Mouse (Mus musculus) MEL (cell line): ENCODE results near the gene Usp20. TPM values are rescaled to one million over a fixed set of nuclear protein-coding genes. Genes with fewer than 3 reads are reported as not detected.

ENCODE experiments used
- DNase-seq: peaks from one replicate; pipeline ENCODE4 v3.0.0; 2011; ENCODE audit warnings: low read depth, low spot score
- H3K27ac ChIP-seq: 2 replicates; pipeline ENCODE4 v1.5.1; 2012; ENCODE audit warnings: low read depth, mild to moderate bottlenecking, control low read depth, low read length, moderate library complexity; ENCODE audit not compliant: control insufficient read depth
- H3K27me3 ChIP-seq, 2 experiments: fragments of 150-350 bp in 1 of 2; sonication (generic) in 1 of 2; 2 replicates each; pipeline ENCODE4 v1.6.1; 2012; ENCODE audit warnings: low read length in 2 of 2, mild to moderate bottlenecking in 2 of 2, improper control_type of control experiment in 1 of 2, moderate library complexity in 1 of 2; ENCODE audit not compliant: insufficient read depth in 2 of 2, control insufficient read depth in 1 of 2
- H3K36me3 ChIP-seq, 2 experiments: 2 replicates each; pipeline ENCODE4 v1.6.1; 2012 to 2014; ENCODE audit warnings: low read length in 2 of 2, improper control_type of control experiment in 1 of 2, inconsistent platforms in 1 of 2, mild to moderate bottlenecking in 1 of 2; ENCODE audit not compliant: insufficient read depth in 2 of 2, control insufficient read depth in 1 of 2
- H3K4me1 ChIP-seq, 2 experiments: fragments of 150-350 bp in 1 of 2; sonication (generic) in 1 of 2; 2 replicates each; pipeline ENCODE4 v1.6.1; 2012; ENCODE audit warnings: low read length in 2 of 2, improper control_type of control experiment in 1 of 2, mild to moderate bottlenecking in 1 of 2; ENCODE audit not compliant: insufficient read depth in 2 of 2, control insufficient read depth in 1 of 2
- H3K4me3 ChIP-seq, 2 experiments: fragments of 150-350 bp in 1 of 2; sonication (generic) in 1 of 2; 2 replicates each; pipeline ENCODE4 v1.5.1; 2012; ENCODE audit warnings: low read depth in 2 of 2, low read length in 2 of 2, mild to moderate bottlenecking in 2 of 2, moderate library complexity in 2 of 2, control low read depth in 1 of 2, improper control_type of control experiment in 1 of 2; ENCODE audit not compliant: control insufficient read depth in 1 of 2, insufficient read depth in 1 of 2
- H3K79me2 ChIP-seq: 2 replicates; pipeline ENCODE4 v1.6.1; 2012; ENCODE audit warnings: mild to moderate bottlenecking, low read length, moderate library complexity; ENCODE audit not compliant: control insufficient read depth, poor library complexity, insufficient read depth
- H3K9ac ChIP-seq: 2 replicates; pipeline ENCODE4 v1.6.1; 2012; ENCODE audit warnings: low read depth, mild to moderate bottlenecking, control low read depth, low read length, moderate library complexity; ENCODE audit not compliant: control insufficient read depth, poor library complexity, severe bottlenecking
- H3K9me3 ChIP-seq: fragments of 150-350 bp; sonication (generic); replicated peaks from 2 replicates; pipeline ENCODE4 v1.6.1; 2012; ENCODE audit warnings: mild to moderate bottlenecking, low read length, improper control_type of control experiment, moderate library complexity; ENCODE audit not compliant: insufficient read depth
- CHD1 ChIP-seq: IDR thresholded peaks from 2 replicates; pipeline ENCODE4 v1.6.1; 2012; ENCODE audit warnings: low read depth, mild to moderate bottlenecking, inconsistent platforms, low read length, improper control_type of control experiment
- CHD2 ChIP-seq: IDR thresholded peaks from 2 replicates; pipeline ENCODE4 v1.6.1; 2011; ENCODE audit warnings: low read length, improper control_type of control experiment
- ELF1 ChIP-seq: IDR thresholded peaks from 2 replicates; pipeline ENCODE4 v1.6.1; 2014; ENCODE audit warnings: low read depth, mild to moderate bottlenecking, inconsistent platforms, low read length, improper control_type of control experiment, moderate library complexity
- EP300 ChIP-seq, 2 experiments: IDR thresholded peaks; 2 replicates each; pipeline ENCODE4 v1.6.1; 2011; ENCODE audit warnings: improper control_type of control experiment in 2 of 2, low read length in 2 of 2, low read depth in 1 of 2, mild to moderate bottlenecking in 1 of 2
- ETS1 ChIP-seq: IDR thresholded peaks from 2 replicates; pipeline ENCODE4 v1.6.1; 2012; ENCODE audit warnings: low read depth, mild to moderate bottlenecking, inconsistent platforms, low read length, improper control_type of control experiment, moderate library complexity
- GABPA ChIP-seq: IDR thresholded peaks from 2 replicates; pipeline ENCODE4 v1.6.1; 2012; ENCODE audit warnings: low read depth, mild to moderate bottlenecking, inconsistent platforms, low read length, improper control_type of control experiment, moderate library complexity
- GATA1 ChIP-seq: IDR thresholded peaks from 2 replicates; pipeline ENCODE4 v1.6.1; 2011; ENCODE audit warnings: low read depth, low read length, improper control_type of control experiment
- HCFC1 ChIP-seq: IDR thresholded peaks from 2 replicates; pipeline ENCODE4 v1.6.1; 2012; ENCODE audit warnings: low read depth, mild to moderate bottlenecking, inconsistent platforms, low read length, improper control_type of control experiment, moderate library complexity
- KAT2A ChIP-seq: conservative IDR thresholded peaks from 2 replicates; pipeline ENCODE4 v1.6.1; 2012; ENCODE audit warnings: low read depth, low read length, improper control_type of control experiment, inconsistent platforms
- MAFK ChIP-seq: IDR thresholded peaks from 2 replicates; pipeline ENCODE4 v1.6.1; 2011; ENCODE audit warnings: low read depth, mild to moderate bottlenecking, low read length, improper control_type of control experiment, borderline replicate concordance
- MAX ChIP-seq: IDR thresholded peaks from 2 replicates; pipeline ENCODE4 v1.6.1; 2011; ENCODE audit warnings: low read length, improper control_type of control experiment
- MAZ ChIP-seq: IDR thresholded peaks from 2 replicates; pipeline ENCODE4 v1.6.1; 2012; ENCODE audit warnings: low read depth, mild to moderate bottlenecking, inconsistent platforms, low read length, improper control_type of control experiment
- MEF2A ChIP-seq: IDR thresholded peaks from 2 replicates; pipeline ENCODE4 v1.6.1; 2014; ENCODE audit warnings: low read depth, mild to moderate bottlenecking, inconsistent platforms, low read length, improper control_type of control experiment; ENCODE audit not compliant: poor library complexity, insufficient replicate concordance, severe bottlenecking; ENCODE audit errors: extremely low read depth
- MXI1 ChIP-seq: IDR thresholded peaks from 2 replicates; pipeline ENCODE4 v1.6.1; 2011; ENCODE audit warnings: mild to moderate bottlenecking, low read depth, low read length, improper control_type of control experiment
- NELFE ChIP-seq: IDR thresholded peaks from 2 replicates; pipeline ENCODE4 v1.6.1; 2011; ENCODE audit warnings: low read depth, low read length, improper control_type of control experiment
- NRF1 ChIP-seq: IDR thresholded peaks from 2 replicates; pipeline ENCODE4 v1.6.1; 2014; ENCODE audit warnings: low read depth, mild to moderate bottlenecking, inconsistent platforms, low read length, improper control_type of control experiment, moderate library complexity; ENCODE audit not compliant: poor library complexity, insufficient read depth, severe bottlenecking
- POLR2A ChIP-seq, 2 experiments: IDR thresholded peaks; 2 replicates each; pipeline ENCODE4 v1.6.1; 2011 to 2012; ENCODE audit warnings: low read length in 2 of 2, mild to moderate bottlenecking in 2 of 2, control low read depth in 1 of 2, improper control_type of control experiment in 1 of 2, low read depth in 1 of 2, moderate library complexity in 1 of 2; ENCODE audit not compliant: control insufficient read depth in 1 of 2, insufficient read depth in 1 of 2, poor library complexity in 1 of 2
- POLR2AphosphoS2 ChIP-seq: IDR thresholded peaks from 2 replicates; pipeline ENCODE4 v1.6.1; 2011; ENCODE audit warnings: low read length, improper control_type of control experiment
- POLR2AphosphoS5 ChIP-seq: IDR thresholded peaks from 2 replicates; pipeline ENCODE4 v1.6.1; 2012; ENCODE audit warnings: low read depth, borderline replicate concordance, mild to moderate bottlenecking, inconsistent platforms, low read length, moderate library complexity, mixed read lengths
- RAD21 ChIP-seq: IDR thresholded peaks from 2 replicates; pipeline ENCODE4 v1.6.1; 2011; ENCODE audit warnings: mild to moderate bottlenecking, low read depth, low read length, improper control_type of control experiment
- RCOR1 ChIP-seq: IDR thresholded peaks from 2 replicates; pipeline ENCODE4 v1.6.1; 2012; ENCODE audit warnings: low read depth, mild to moderate bottlenecking, inconsistent platforms, low read length, improper control_type of control experiment
- SIN3A ChIP-seq: IDR thresholded peaks from 2 replicates; pipeline ENCODE4 v1.6.1; 2012; ENCODE audit warnings: low read length, improper control_type of control experiment, inconsistent platforms
- SMC3 ChIP-seq: IDR thresholded peaks from 2 replicates; pipeline ENCODE4 v1.6.1; 2011; ENCODE audit warnings: low read depth, low read length, improper control_type of control experiment
- TAL1 ChIP-seq: IDR thresholded peaks from 2 replicates; pipeline ENCODE4 v1.6.1; 2012; ENCODE audit warnings: mild to moderate bottlenecking, inconsistent platforms, low read length, moderate library complexity, mixed read lengths
- TBP ChIP-seq: IDR thresholded peaks from 2 replicates; pipeline ENCODE4 v1.8.0; 2011; ENCODE audit warnings: low read depth, low read length, improper control_type of control experiment
- USF1 ChIP-seq: IDR thresholded peaks from 2 replicates; pipeline ENCODE4 v1.6.1; 2014; ENCODE audit warnings: low read depth, mild to moderate bottlenecking, inconsistent platforms, low read length, improper control_type of control experiment, moderate library complexity
- USF2 ChIP-seq, 2 experiments: IDR thresholded peaks; 2 replicates each; pipeline ENCODE4 v1.6.1; 2011 to 2012; ENCODE audit warnings: improper control_type of control experiment in 2 of 2, low read length in 2 of 2, borderline replicate concordance in 1 of 2, inconsistent platforms in 1 of 2, low read depth in 1 of 2, mild to moderate bottlenecking in 1 of 2; ENCODE audit not compliant: insufficient read depth in 1 of 2
- ZC3H11A ChIP-seq: IDR thresholded peaks from 2 replicates; pipeline ENCODE4 v1.6.1; 2012; ENCODE audit warnings: low read depth, mild to moderate bottlenecking, inconsistent platforms, low read length, improper control_type of control experiment
- ZKSCAN1 ChIP-seq: IDR thresholded peaks from 2 replicates; pipeline ENCODE4 v1.6.1; 2012; ENCODE audit warnings: low read depth, mild to moderate bottlenecking, inconsistent platforms, low read length, improper control_type of control experiment, moderate library complexity
- ZMIZ1 ChIP-seq: IDR thresholded peaks from 2 replicates; pipeline ENCODE4 v1.6.1; 2012; ENCODE audit warnings: low read depth, mild to moderate bottlenecking, inconsistent platforms, low read length, improper control_type of control experiment, moderate library complexity
- ZNF384 ChIP-seq: IDR thresholded peaks from 2 replicates; pipeline ENCODE4 v1.6.1; 2012; ENCODE audit warnings: low read depth, mild to moderate bottlenecking, inconsistent platforms, low read length, improper control_type of control experiment
- polyA plus RNA-seq, 2 experiments: library from polyadenylated mRNA; stranded (reverse) in 1 of 2; unstranded in 1 of 2; fragments of >175 nt in 1 of 2; fragments of >200 nt in 1 of 2; gene quantifications; 2 replicates each; pipeline versions ENCODE4 v1.2.1 to v1.2.4; 2012; ENCODE audit warnings: low replicate concordance in 2 of 2, low read depth in 1 of 2; ENCODE audit not compliant: insufficient read length in 2 of 2, insufficient read depth in 1 of 2, missing spikeins in 1 of 2
- total RNA-seq: library from RNA; depleted of rRNA; stranded (reverse); fragments of 300-350 nt; gene quantifications from 2 replicates; pipeline ENCODE4 v1.2.3, GENCODE M21; 2012

Gene Usp20
- total and polyA plus RNA-seq, 3 experiments, result 9.4 to 10.8 TPM; not detected in 1

DNA sequence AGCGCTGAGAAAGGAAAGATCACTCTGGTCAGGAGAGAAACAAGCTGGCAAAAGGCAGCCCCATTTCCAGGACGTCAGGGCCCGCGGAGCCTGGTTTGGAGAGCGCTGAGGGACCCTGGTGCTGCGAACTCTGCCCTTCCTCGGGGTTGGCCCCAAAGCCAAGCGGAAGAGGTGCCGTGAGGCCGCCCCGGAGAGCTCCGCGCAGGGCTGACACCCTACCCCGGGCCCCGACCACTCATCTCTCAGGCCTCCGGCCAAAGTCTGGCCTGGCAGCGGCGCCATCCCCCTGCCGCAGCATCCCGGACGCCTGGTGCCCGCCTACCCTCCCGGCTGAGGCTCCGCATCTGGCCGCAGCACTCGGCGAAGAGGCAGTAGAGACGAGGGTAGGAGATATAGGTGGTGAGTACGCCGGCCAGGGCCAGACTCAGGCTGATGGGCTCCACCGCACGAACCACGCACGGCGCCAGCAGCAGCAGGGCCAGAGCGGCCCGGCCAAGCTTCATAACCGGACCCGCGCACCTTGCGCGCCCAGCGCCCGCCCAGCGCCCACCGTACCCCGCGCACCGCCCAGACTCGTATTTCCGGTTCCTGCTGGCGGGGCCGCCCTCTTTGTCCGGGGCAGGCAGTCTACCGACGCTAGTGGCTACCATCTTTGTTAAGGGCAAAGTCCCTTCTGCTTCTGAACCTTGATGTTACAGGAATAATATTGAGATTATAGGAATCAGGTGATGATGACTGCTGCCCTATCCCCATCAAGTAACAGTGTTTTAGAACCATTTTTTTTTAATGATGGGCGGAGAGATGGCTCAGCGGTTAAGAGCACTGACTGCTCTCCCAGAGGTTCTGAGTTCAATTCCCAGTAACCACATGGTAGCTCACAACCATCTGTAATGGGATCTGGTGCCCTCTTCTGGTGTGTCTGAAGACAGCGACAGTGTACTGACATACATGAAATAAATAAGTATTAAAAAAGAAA is 14.4 kb upstream of the Usp20 start, which contains the start of gene Tor1a:
TSS of gene Tor1a (minus strand) at position 582 of the 976 bp plus-strand sequence.
- peaks cover 0 to 22% of the 10 kb centered on the region in 2 experiments; a peak in 3 of 4 replicates for H3K4me1 ChIP-seq
- H3K79me2 ChIP-seq, result peaks cover 23% of the 10 kb centered on the region
- peaks cover 1 to 23% of the 10 kb centered on the region in 2 experiments; a peak in 3 of 4 replicates for H3K36me3 ChIP-seq
- H3K4me3 ChIP-seq, result peak within 1 kb of the TSS; percentile 79 to 96
- peak within 1 kb of the TSS; percentile 65 for H3K27ac ChIP-seq
- no peaks in the 10 kb centered on the region for H3K27me3 ChIP-seq
- peak within 1 kb of the TSS; percentile 96 for H3K9ac ChIP-seq
- no peaks in the 10 kb centered on the region for H3K9me3 ChIP-seq
- TF ChIP-seq TBP (0 out of 2 replicates have a peak, but pooled peaks have one; percentile 47), POLR2AphosphoS5 (no peak), ZKSCAN1 (no peak), GABPA (no peak), USF2 (IDR thresholded peaks at IDR 0.05; ENCODE audit: borderline replicate concordance in 1 of 2, insufficient read depth in 1 of 2, low read depth in 1 of 2, low read length in 2 of 2) (no peak), SIN3A (peak; percentile 74), NELFE (peak; percentile 97), SMC3 (no peak), KAT2A (peak; percentile 70; the same call in 1 of the 2 replicates), USF1 (no peak), ZC3H11A (no peak), ZNF384 (peak; percentile 73), ETS1 (no peak), HCFC1 (peak; percentile 96), CHD1 (no peak; the same call in 1 of the 2 replicates), MEF2A (no peak), ELF1 (peak; percentile 77), ZMIZ1 (peak; percentile 85; the same call in 1 of the 2 replicates), RAD21 (no peak), CHD2 (no peak), GATA1 (no peak), EP300 (IDR thresholded peaks at IDR 0.05; ENCODE audit: low read depth in 1 of 2, low read length in 2 of 2) (no peak), MXI1 (peak; percentile 48; the same call in 1 of the 2 replicates), NRF1 (peak; percentile 66), MAFK (no peak), POLR2AphosphoS2 (peak; percentile 91), RCOR1 (peak; percentile 57; the same call in 1 of the 2 replicates), TAL1 (no peak), MAX (peak; percentile 36; the same call in 1 of the 2 replicates), MAZ (no peak; the same call in 1 of the 2 replicates), POLR2A (IDR thresholded peaks at IDR 0.05; ENCODE audit: control insufficient read depth in 1 of 2, insufficient read depth in 1 of 2, low read depth in 1 of 2, low read length in 2 of 2, poor library complexity in 1 of 2) (peak; percentile 94)
- peak; percentile 95 for DNase-seq
